Mouse (Mus musculus) embryo, embryonic 9.5 days (tissue): ENCODE data around the gene Sh3bp5l.
"Not testable (repeated sequence)": the region's sequence is repeated elsewhere in the genome, so short reads cannot be mapped to it uniquely, and the experiment has no call there.

ENCODE experiments used
- DNase-seq: peaks from one replicate; pipeline ENCODE4 v3.0.0-alpha.2; 2017; ENCODE audit errors: extremely low spot score

Sh3bp5l gene

DNA sequence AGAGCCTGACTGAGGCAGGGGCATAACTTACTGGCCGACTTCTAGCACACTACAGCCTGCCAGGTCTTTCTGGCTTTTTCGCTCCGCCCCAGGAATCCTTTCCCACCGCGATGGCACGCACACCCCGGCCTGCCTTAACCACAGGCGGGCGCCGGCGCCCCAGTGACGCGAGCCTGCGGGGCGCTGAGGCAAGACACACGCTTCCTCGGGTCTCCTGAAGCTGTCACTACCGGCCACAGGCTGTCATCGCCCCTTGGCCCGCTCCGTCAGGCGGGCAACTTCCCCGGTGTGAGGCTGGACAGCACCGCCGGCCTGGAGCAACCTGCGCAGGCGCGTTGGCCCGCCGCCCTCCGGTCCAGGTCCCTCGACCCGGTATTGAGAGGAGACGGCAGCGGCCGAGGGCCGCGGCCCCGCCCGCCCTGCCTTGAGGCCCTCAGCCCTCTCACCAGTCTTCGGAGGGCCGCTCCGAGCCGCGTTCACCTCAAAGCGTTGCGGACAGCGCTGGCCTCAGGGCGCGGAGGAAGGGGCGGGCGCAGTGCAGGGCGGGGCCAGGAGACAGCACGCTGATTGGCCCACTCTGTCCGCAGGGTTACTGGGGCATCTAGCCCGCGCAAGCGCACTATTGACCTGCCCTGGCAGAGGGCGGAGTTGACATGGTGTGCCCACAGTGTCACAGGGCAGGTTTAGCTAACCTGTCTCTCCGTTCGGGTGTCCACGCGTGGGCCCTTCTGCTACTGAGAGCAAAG, 7.5 kb upstream of the Sh3bp5l start:
- peak; percentile 97 for DNase-seq

- no peak for DNase-seq
Measured at GRCm38 (mm10) chr11:58323570-58324340, 6.8 kb upstream of the Sh3bp5l start.

GRCm38 (mm10) chr11:58324614-58325229, 5.8 kb upstream of the Sh3bp5l start:
- DNase-seq: no peak

DNA sequence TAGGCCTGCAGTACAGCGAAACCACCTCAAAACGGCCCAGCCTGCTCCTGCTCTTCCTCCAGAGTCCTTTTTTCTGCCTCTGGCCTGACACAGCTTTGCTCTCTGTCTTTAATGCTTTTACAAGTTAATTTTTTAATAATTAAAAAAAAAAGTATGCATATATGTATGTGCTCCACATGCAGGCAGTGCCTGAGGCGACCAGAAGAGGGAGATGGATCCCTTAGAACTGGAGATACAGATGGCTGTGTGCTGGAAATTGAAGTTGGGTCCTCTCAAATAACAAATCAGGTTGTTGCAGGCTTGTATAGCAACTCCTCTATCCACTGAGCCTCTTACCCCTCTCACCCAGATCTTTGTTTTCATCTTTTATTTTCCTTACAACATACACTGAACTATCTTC, 3.7 kb upstream of the Sh3bp5l start:
- no peak for DNase-seq

GRCm38 (mm10) chr11:58329906-58330275, 633 bp upstream of the Sh3bp5l start:
- peak; percentile 13 for DNase-seq

DNA sequence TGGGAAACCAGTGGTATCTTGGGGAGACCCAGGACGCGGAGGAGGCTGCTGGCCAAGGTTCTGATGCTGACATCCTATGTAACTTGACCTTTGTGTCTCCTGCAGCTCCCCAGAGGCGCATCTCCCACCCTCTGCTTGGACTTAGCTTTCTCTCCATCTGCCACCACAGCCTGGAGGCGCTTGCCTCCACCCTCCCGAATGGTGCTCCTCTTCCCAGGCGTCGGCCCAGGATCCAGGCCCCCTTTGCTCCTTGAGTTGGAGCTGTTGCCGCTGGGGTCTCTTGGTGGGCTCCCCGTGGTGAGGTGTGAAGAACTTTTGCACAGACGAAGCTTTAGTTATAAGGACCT, 598 bp downstream of the Sh3bp5l start:
- DNase-seq: no peak

GRCm38 (mm10) chr11:58331546-58331945, 1.0 kb downstream of the Sh3bp5l start:
- no peak for DNase-seq

GRCm38 (mm10) chr11:58334746-58335145, 4.2 kb downstream of the Sh3bp5l start:
- no peak for DNase-seq

GRCm38 (mm10) chr11:58346745-58347144, 16.2 kb downstream of the Sh3bp5l start:
- no peak for DNase-seq

GRCm38 (mm10) chr11:58350628-58351027, 20.1 kb downstream of the Sh3bp5l start:
- DNase-seq: no peak

GRCm38 (mm10) chr11:58351179-58351578, 20.7 kb downstream of the Sh3bp5l start:
- DNase-seq: no peak

GRCm38 (mm10) chr11:58352681-58353548, 22.4 kb downstream of the Sh3bp5l start:
- no peak for DNase-seq

DNA sequence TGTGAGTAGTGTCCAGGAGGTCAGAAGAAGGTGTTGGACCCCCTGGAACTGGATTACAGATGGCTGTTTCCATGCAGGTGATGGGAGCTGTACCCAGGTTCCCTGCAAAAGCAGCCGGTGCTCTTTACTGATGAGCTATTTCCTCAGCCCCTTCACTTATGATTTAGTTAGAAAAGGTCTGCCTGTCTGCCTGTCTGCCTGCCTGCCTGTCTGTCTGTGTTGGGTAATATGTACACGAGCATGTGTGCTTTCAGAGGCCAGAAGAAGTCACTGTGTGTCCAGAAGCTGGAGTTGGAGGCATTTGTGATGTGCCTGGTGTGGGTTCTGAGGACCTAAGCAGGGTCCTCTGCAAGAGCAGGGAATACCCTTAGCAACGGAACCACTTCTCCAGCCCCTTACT, 23.2 kb downstream of the Sh3bp5l start:
- DNase-seq: no peak

- no peak for DNase-seq
Measured at GRCm38 (mm10) chr11:58354476-58354875, 24.0 kb downstream of the Sh3bp5l start.

GRCm38 (mm10) chr11:58354927-58355326, 24.4 kb downstream of the Sh3bp5l start:
- DNase-seq: no peak

DNA sequence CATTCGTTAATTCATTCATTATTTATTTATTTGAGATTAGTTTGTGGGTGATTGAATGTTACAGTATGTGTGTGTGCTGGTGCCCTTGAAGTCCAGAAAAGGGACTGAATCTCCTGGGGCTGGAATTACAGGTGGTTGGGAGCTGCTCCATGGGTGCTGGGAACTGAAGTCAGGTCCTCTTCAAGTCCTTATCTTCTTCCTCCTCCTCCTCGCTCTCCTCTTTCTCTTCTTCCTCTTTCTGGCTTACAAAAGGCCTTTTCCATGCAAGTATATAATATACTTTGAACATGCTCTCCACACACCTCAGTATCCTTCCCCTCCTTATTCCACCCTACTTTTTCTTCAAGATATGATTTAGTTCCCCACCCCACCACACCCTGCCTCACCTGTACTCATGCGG, 26.5 kb downstream of the Sh3bp5l start:
- no peak for DNase-seq

GRCm38 (mm10) chr11:58357844-58358534, 27.5 kb downstream of the Sh3bp5l start:
- DNase-seq: no peak

GRCm38 (mm10) chr11:58362562-58362961, 32.0 kb downstream of the Sh3bp5l start:
- not testable (repeated sequence) for DNase-seq

GRCm38 (mm10) chr11:58364454-58364853, 33.9 kb downstream of the Sh3bp5l start:
- DNase-seq: no peak

DNA sequence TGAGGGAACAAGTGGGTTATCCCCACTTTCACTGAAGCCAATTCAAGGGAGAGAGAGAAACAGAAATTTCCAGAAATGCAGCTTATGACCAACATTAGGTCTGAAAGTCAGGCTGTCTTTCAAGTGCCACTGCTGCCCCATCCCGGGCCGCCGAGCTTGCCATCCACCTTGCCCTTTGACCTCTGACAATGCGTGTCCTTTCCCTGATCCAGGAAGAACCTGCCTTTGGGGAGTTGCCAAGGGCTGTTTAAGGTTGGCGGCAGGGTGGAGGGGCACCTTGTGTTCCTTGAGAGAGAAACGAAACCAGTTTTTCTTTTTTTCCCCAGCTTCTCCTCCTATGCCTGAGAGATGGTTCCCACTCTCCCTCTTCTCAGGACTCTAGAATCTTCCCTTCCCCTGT, 35.7 kb downstream of the Sh3bp5l start:
- DNase-seq: not testable (repeated sequence)

DNA sequence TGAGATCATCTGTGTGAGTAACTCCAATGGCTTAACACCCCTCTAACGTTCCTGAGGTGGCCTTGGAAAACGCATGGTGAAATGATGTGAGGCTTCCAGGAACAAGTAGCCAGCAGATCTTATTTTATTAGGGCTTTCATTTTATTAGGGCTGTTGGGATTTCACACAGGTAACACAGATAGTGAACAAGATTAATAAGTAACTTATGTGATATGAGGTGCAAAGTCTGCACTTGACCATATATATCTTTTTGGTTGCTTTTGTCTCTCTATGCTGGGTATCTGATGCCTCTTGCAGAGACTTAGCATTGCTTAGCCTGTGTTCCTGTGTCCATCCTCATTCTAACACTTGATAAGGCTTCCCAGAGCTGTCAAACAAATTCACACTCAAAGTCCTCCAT, 46.7 kb downstream of the Sh3bp5l start:
- no peak for DNase-seq
